Mouse (Mus musculus) lung, embryonic 14.5 days (tissue): ENCODE data around the gene Slc35g3. TPM values are rescaled to one million over a fixed set of nuclear protein-coding genes. Genes with fewer than 3 reads are reported as not detected.

Source experiments
- ATAC-seq: fragments of 200-750 bp; cut with Nextera tagmentation; 2 replicates; pipeline ENCODE4 v1.8.0; 2017; ENCODE audit warnings: mild to moderate bottlenecking, moderate TSS enrichment, moderate library complexity; ENCODE audit not compliant: insufficient read depth
- DNase-seq: peaks from one replicate; pipeline ENCODE4 v3.0.0-alpha.2; 2015
- H3K27ac ChIP-seq: fragments of 300-500 bp; sonication (generic); 2 replicates; pipeline ENCODE4 v1.5.1; 2014; ENCODE audit warnings: low read depth, mild to moderate bottlenecking, moderate library complexity
- H3K27me3 ChIP-seq: fragments of 300-500 bp; sonication (generic); 2 replicates; pipeline ENCODE4 v1.6.1; 2014; ENCODE audit warnings: low read length, control low read depth; ENCODE audit not compliant: insufficient read depth
- H3K36me3 ChIP-seq: fragments of 300-500 bp; sonication (generic); 2 replicates; pipeline ENCODE4 v1.6.1; 2014; ENCODE audit warnings: control low read depth; ENCODE audit not compliant: insufficient read depth
- H3K4me1 ChIP-seq: fragments of 300-500 bp; sonication (generic); 2 replicates; pipeline ENCODE4 v1.6.1; 2014; ENCODE audit warnings: antibody characterized with exemption, control low read depth; ENCODE audit not compliant: insufficient read depth
- H3K4me2 ChIP-seq: fragments of 300-500 bp; sonication (generic); 2 replicates; pipeline ENCODE4 v1.6.1; 2014; ENCODE audit warnings: mild to moderate bottlenecking
- H3K4me3 ChIP-seq: fragments of 300-500 bp; sonication (generic); 2 replicates; pipeline ENCODE4 v1.5.1; 2014; ENCODE audit warnings: low read depth, low read length
- H3K9ac ChIP-seq: fragments of 300-500 bp; sonication (generic); 2 replicates; pipeline ENCODE4 v1.6.1; 2014
- H3K9me3 ChIP-seq: fragments of 300-500 bp; sonication (generic); 2 replicates; pipeline ENCODE4 v1.6.1; 2016; ENCODE audit warnings: low read depth, low read length, control low read depth
- CTCF ChIP-seq: IDR thresholded peaks from 2 replicates; pipeline ENCODE4 v1.5.1; 2016; ENCODE audit warnings: antibody characterized with exemption, low read depth
- WGBS: fragments of 180-500 bp; shearing (Covaris S2); extraction: QIAGEN DNeasy Blood & Tissue Kit; methylation state at CpG from one replicate; pipeline ENCODE4 v1.1.7; 2014; 5-methylcytosine and 5-hydroxymethylcytosine counted together
- polyA plus RNA-seq: library from polyadenylated mRNA; unstranded; fragments of >200 nt; fragmentation: Nextera tagmentation; extraction: Ambion mirVana; gene quantifications from 2 replicates; pipeline ENCODE4 v1.2.1, GENCODE M21; 2014

Gene Slc35g3
- polyA plus RNA-seq, 1 experiment from 2014 or later = 0.12 TPM

DNA sequence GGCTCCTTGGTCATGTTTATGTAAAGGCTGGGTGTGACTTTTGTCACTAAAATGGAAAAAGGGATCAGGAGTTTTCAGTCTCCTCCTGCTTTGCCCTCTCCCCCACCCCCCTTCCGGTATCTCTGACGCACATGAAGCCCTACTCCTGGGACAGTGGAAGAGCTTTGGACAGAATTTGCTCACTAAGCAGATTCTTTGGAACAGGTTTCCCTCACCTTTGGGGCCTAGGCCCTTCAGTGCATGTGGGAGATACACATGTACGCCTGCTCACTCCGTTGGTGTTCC, 5.8 kb upstream of the Slc35g3 start:
- WGBS = 36% methylated on average over 4 of the region's 4 CpGs
- Histone ChIP-seq H3K27me3 (no peaks in the 10 kb centered on the region), H3K9ac (peak overlapping the region; percentile 94; the same call in 1 of the 2 replicates), H3K4me3 (peak overlapping the region; percentile 86; the same call in 1 of the 2 replicates), H3K9me3 (no peaks in the 10 kb centered on the region), H3K27ac (peak overlapping the region; percentile 21; the same call in 1 of the 2 replicates), H3K4me2 (peak overlapping the region; percentile 82), H3K36me3 (no peaks in the 10 kb centered on the region), H3K4me1 (peaks cover 10% of the 10 kb centered on the region; the same call in 1 of the 2 replicates)
- no peak for TF ChIP-seq CTCF
- no peak for ATAC-seq
- no peak for DNase-seq

DNA sequence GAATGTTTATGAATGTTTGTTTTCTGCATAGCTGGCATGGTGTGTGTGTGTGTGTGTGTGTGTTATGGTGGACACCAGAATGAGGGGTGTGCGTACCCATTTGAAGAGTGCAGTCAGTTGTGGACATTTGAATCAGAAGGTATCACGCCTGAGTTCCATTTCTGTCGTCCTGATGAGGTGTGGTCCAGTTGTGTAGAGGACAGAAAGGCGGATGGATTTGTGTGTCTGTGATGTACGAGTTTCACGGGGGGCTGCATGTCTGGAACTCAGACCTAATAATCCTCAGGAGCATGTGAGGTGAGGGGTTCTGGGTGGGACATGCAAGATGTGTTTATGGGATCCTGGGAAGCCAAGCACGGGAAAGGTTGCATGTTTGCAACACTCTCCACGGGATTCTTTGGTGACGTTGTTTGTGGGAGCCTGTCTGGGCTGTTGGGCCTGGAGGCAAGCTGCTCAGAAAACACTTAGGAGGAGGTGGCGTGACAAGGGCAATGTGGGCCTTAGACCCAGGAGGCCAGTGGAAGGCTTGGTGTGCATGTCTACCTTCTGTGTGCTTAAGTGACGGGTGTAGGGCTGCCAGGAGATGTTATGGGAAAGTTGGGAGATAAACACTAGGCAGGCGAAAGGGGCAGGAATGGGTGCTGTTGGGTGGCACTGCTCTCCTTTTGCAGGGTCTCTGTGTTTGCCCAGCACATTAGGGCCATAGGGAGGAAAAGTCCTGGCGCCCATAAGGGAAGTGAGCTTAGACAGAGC, 5.3 kb upstream of the Slc35g3 start:
- WGBS = 39% methylated on average over 13 of the region's 13 CpGs
- 0 out of 2 replicates have a peak, but pooled peaks have one; percentile 12 for ATAC-seq
- Histone ChIP-seq H3K36me3 (no peaks in the 10 kb centered on the region), H3K4me1 (peaks cover 10% of the 10 kb centered on the region; the same call in 1 of the 2 replicates), H3K27me3 (no peaks in the 10 kb centered on the region), H3K4me2 (peak overlapping the region; percentile 82), H3K4me3 (peak overlapping the region; percentile 86), H3K9me3 (no peaks in the 10 kb centered on the region), H3K27ac (peak overlapping the region; percentile 92; the same call in 1 of the 2 replicates), H3K9ac (peak overlapping the region; percentile 94)
- DNase-seq = no peak
- TF ChIP-seq CTCF = no peak

DNA sequence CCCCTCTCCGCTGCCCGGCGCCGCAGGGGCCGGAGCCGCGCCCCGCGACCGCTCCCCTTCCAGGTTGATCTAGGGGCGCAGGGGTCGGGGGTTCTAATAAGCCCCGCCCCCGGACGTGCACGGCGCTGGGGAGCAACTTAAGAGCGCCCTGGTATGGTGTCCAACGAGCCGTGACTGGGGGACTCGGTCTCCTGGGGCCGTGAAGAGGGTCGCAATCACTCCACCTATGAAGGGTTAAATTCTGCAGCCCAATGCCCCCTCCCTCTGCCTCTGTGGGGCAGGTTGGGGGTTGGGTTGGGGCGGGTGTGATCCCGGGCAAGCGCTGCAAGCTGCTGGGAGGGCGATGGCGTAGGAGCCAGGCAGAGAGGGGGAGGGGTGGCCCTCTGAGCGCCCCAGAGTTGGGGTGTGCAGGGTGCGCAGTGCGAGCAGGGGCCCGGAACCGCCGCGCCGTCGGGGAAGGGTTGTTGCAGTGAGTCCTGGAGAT, 4.4 kb upstream of the Slc35g3 start:
- Histone ChIP-seq H3K27ac (peak overlapping the region; percentile 92), H3K9me3 (no peaks in the 10 kb centered on the region), H3K4me1 (peaks cover 10% of the 10 kb centered on the region; the same call in 1 of the 2 replicates), H3K9ac (peak overlapping the region; percentile 94), H3K4me3 (peak overlapping the region; percentile 86), H3K36me3 (no peaks in the 10 kb centered on the region), H3K4me2 (peak overlapping the region; percentile 82), H3K27me3 (no peaks in the 10 kb centered on the region)
- peak; percentile 83 for ATAC-seq
- TF ChIP-seq CTCF = no peak
- peak; percentile 72 for DNase-seq
- WGBS = under 1% methylated on average over 37 of the region's 37 CpGs

DNA sequence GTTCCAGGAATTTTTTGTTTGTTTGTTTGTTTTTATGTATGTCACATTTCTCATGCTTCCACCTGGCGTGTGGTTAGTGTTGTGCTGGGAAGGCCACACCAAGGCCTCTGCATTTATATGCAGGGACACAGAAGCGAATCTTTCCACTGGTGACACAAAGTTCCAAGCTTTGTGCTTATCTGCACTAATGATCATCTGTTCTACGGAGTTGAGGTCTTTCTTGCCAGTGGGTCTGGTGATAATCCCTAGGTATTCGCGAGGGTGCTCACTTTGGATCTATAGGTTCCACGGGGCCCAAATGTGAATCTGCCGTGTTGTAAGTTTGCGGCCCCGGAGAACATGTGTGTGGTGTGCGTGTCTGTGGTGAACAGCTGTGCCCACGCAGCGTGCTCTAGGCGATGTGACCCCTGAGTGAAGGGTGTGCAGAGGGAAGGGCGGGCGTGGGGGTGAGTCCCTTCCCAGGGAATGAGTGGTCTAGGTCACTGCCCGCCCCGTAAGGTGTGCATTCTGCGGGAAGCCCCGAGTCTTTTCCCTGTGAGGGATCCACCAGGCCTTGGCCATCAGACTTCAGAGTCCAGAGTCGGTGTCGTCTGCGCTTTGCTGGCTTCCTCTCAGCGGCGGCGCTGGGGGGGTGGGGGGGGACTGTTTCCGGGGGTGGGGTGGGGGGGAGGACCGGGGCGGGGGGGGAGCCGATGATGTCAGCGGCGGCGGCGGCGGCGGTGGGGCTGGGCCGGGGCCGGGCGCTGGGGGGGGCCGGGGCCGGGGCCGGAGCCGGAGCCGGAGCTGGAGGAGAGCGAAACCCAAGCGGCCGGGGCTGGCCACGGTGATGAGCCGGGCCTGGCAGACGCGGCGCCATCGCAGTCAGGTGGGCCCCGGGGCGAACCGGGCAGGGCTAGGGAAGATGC, 3.7 kb upstream of the Slc35g3 start, which contains the start of gene Zbtb4:
Gene Zbtb4, plus strand, starts transcription at position 692 of the 905 bp plus-strand sequence.
- Histone ChIP-seq H3K9me3 (no peaks in the 10 kb centered on the region), H3K9ac (peak within 1 kb of the TSS; percentile 94), H3K36me3 (no peaks in the 10 kb centered on the region), H3K4me2 (peak within 1 kb of the TSS; percentile 82), H3K27ac (peak within 1 kb of the TSS; percentile 92), H3K4me3 (peak within 1 kb of the TSS; percentile 86), H3K27me3 (no peaks in the 10 kb centered on the region), H3K4me1 (peaks cover 12% of the 10 kb centered on the region)
- peak; percentile 57 for DNase-seq
- 17% methylated on average over 45 of the region's 55 CpGs for WGBS
- ATAC-seq = peak; percentile 69
- TF ChIP-seq CTCF = no peak

DNA sequence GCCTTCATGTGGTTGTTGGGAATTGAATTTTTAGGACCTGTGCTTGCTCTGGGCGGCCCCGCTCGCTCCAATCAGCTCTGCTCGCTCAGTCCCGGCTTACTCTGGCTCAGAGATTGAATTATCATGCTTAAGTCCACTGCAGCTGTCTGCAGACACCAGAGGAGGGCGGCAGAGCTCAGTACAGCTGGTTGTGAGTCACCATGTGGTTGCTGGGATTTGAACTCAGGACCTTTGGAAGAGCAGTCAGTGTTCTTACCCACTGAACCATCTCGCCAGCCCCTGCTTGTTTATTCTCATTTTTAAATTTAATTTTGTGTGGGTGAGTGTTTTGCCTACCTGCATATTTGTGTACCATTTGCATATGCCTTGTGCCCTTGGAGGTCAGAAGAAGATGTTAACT, 1.8 kb upstream of the Slc35g3 start:
- no peak overlapping the region for H3K4me2 ChIP-seq
- H3K27ac ChIP-seq = no peak overlapping the region
- peak; percentile 42 for TF ChIP-seq CTCF
- 66% methylated on average over 7 of the region's 7 CpGs for WGBS
- H3K36me3 ChIP-seq = no peaks in the 10 kb centered on the region
- H3K4me1 ChIP-seq = peaks cover 21% of the 10 kb centered on the region
- no peaks in the 10 kb centered on the region for H3K27me3 ChIP-seq
- no peak overlapping the region for H3K9ac ChIP-seq
- no peak for DNase-seq
- H3K9me3 ChIP-seq = no peaks in the 10 kb centered on the region
- ATAC-seq = no peak
- no peak overlapping the region for H3K4me3 ChIP-seq

DNA sequence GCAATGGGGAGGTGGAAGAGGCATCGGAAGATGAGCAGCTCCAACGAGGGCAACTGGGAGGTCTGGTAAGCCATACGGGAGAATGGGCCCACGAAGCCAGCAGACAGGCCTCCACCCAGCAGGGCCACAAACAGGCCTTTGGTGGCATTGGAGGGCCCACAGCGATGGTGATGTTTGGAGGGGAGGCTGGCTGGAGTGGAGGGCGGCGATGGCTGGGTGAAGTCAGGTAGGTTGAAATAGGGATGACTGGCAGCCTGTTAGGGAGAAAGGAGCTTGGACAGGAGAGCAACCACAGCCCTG, 917 bp downstream of the Slc35g3 start:
- no peaks in the 10 kb centered on the region for H3K9me3 ChIP-seq
- no peak overlapping the region for H3K27ac ChIP-seq
- no peak overlapping the region for H3K4me2 ChIP-seq
- ATAC-seq (no peak), DNase-seq (no peak)
- no peaks in the 10 kb centered on the region for H3K27me3 ChIP-seq
- H3K4me3 ChIP-seq = no peak overlapping the region
- WGBS = 91% methylated on average over 7 of the region's 7 CpGs
- H3K36me3 ChIP-seq = 0 out of 2 replicates have a peak, but pooled peaks cover 4% of the 10 kb centered on the region
- no peak overlapping the region for H3K9ac ChIP-seq
- H3K4me1 ChIP-seq = peaks cover 20% of the 10 kb centered on the region
- TF ChIP-seq CTCF = no peak
